Mouse (Mus musculus) hindbrain, embryonic 16.5 days (tissue): Measurements from ENCODE around the gene Gm10697. TPM values are rescaled to one million over a fixed set of nuclear protein-coding genes. Genes with fewer than 3 reads are reported as not detected.
"Not testable (repeated sequence)": the region's sequence is repeated elsewhere in the genome, so short reads cannot be mapped to it uniquely, and the experiment has no call there.

Experiments used
- ATAC-seq: fragments of 200-750 bp; cut with Nextera tagmentation; 2 replicates; pipeline ENCODE4 v1.8.0; 2017; ENCODE audit warnings: moderate TSS enrichment, moderate library complexity
- H3K27ac ChIP-seq: fragments of 300-500 bp; sonication (generic); 2 replicates; pipeline ENCODE4 v1.5.1; 2014; ENCODE audit warnings: low read depth, mild to moderate bottlenecking, control low read depth, low read length, moderate library complexity
- H3K27me3 ChIP-seq: fragments of 300-500 bp; sonication (generic); replicated peaks from 2 replicates; pipeline ENCODE4 v1.6.1; 2014; ENCODE audit warnings: low read length; ENCODE audit not compliant: control insufficient read depth, insufficient read depth
- H3K36me3 ChIP-seq: fragments of 300-500 bp; sonication (generic); 2 replicates; pipeline ENCODE4 v1.6.1; 2014; ENCODE audit warnings: mild to moderate bottlenecking, low read length, moderate library complexity, mixed read lengths; ENCODE audit not compliant: control insufficient read depth, insufficient read depth
- H3K4me1 ChIP-seq: fragments of 300-500 bp; sonication (generic); 2 replicates; pipeline ENCODE4 v1.6.1; 2014; ENCODE audit warnings: low read depth, low read length; ENCODE audit not compliant: control insufficient read depth, insufficient read depth
- H3K4me2 ChIP-seq: fragments of 300-500 bp; sonication (generic); 2 replicates; pipeline ENCODE4 v1.6.1; 2014; ENCODE audit warnings: mild to moderate bottlenecking, low read length, control low read depth, moderate library complexity
- H3K4me3 ChIP-seq: fragments of 300-500 bp; sonication (generic); 2 replicates; pipeline ENCODE4 v1.5.1; 2014; ENCODE audit warnings: mild to moderate bottlenecking, low read length, control low read depth, moderate library complexity
- H3K9ac ChIP-seq: fragments of 300-500 bp; sonication (generic); 2 replicates; pipeline ENCODE4 v1.6.1; 2014; ENCODE audit warnings: low read depth, mild to moderate bottlenecking, control low read depth, low read length, moderate library complexity
- H3K9me3 ChIP-seq: fragments of 300-500 bp; sonication (generic); 2 replicates; pipeline ENCODE4 v1.6.1; 2014; ENCODE audit warnings: mild to moderate bottlenecking, low read length, moderate library complexity; ENCODE audit not compliant: control insufficient read depth
- WGBS: fragments of 180-500 bp; shearing (Covaris S2); extraction: QIAGEN DNeasy Blood & Tissue Kit; methylation state at CpG from one replicate; pipeline ENCODE4 v1.1.7; 2014; 5-methylcytosine and 5-hydroxymethylcytosine counted together
- polyA plus RNA-seq: library from polyadenylated mRNA; unstranded; fragments of >200 nt; fragmentation: Nextera tagmentation; extraction: Ambion mirVana; gene quantifications from 2 replicates; pipeline ENCODE4 v1.2.1, GENCODE M21; 2015

Gene Gm10697
- not detected in 2 replicates for polyA plus RNA-seq

GRCm38 (mm10) chr3:94072544-94072943, at the start of gene Gm10697:
Gm10697 (minus strand) TSS chr3:94072644.
- H3K9ac ChIP-seq, H3K4me3 ChIP-seq, H3K27me3 ChIP-seq, H3K36me3 ChIP-seq, H3K27ac ChIP-seq, H3K9me3 ChIP-seq, H3K4me2 ChIP-seq, H3K4me1 ChIP-seq, ATAC-seq: not testable (repeated sequence)
- WGBS = 80% methylated on average over 1 of the region's 3 CpGs

- not testable (repeated sequence) for H3K36me3 ChIP-seq, H3K9me3 ChIP-seq, H3K27me3 ChIP-seq, H3K4me1 ChIP-seq, ATAC-seq, H3K27ac ChIP-seq, H3K4me3 ChIP-seq, H3K4me2 ChIP-seq, H3K9ac ChIP-seq
- 76% methylated on average over 1 of the region's 1 CpGs for WGBS
These were observed 42.6 kb upstream of the Gm10697 start for GRCm38 (mm10) chr3:94115071-94115470.

GRCm38 (mm10) chr3:94054785-94055184, 17.7 kb downstream of the Gm10697 start, which contains the start of gene Gm9125:
Gm9125 (minus strand) TSS chr3:94054885.
- H3K27ac ChIP-seq, H3K4me3 ChIP-seq, ATAC-seq, H3K36me3 ChIP-seq, H3K4me1 ChIP-seq, H3K4me2 ChIP-seq, H3K9me3 ChIP-seq, H3K9ac ChIP-seq, H3K27me3 ChIP-seq: not testable (repeated sequence)
- 88% methylated on average over 1 of the region's 3 CpGs for WGBS

- H3K9ac ChIP-seq, H3K9me3 ChIP-seq: not testable (repeated sequence)
These were observed 22.8 kb downstream of the Gm10697 start for GRCm38 (mm10) chr3:94049566-94050121.

GRCm38 (mm10) chr3:94038241-94038640, 34.2 kb downstream of the Gm10697 start:
- H3K9me3 ChIP-seq, ATAC-seq, H3K27ac ChIP-seq, H3K4me1 ChIP-seq, H3K9ac ChIP-seq, H3K4me2 ChIP-seq, H3K27me3 ChIP-seq, H3K4me3 ChIP-seq, H3K36me3 ChIP-seq: not testable (repeated sequence)
- WGBS = 56% methylated on average over 1 of the region's 1 CpGs

More at GRCm38 (mm10) chr3:94049566-94050121, 22.8 kb downstream of the Gm10697 start:
- H3K27me3 ChIP-seq, H3K4me1 ChIP-seq, H3K4me2 ChIP-seq, ATAC-seq, H3K27ac ChIP-seq, H3K36me3 ChIP-seq, H3K4me3 ChIP-seq: not testable (repeated sequence)
- WGBS = no CpG with 5 or more reads among the region's 5 CpGs

- not testable (repeated sequence) for H3K4me1 ChIP-seq, H3K9ac ChIP-seq, H3K27ac ChIP-seq, ATAC-seq, H3K4me3 ChIP-seq, H3K4me2 ChIP-seq, H3K36me3 ChIP-seq, H3K9me3 ChIP-seq, H3K27me3 ChIP-seq
- 93% methylated on average over 18 of the region's 18 CpGs for WGBS
These were observed 38.0 kb downstream of the Gm10697 start for GRCm38 (mm10) chr3:94034400-94034799.

Other genes with a start within 250 kb of the Gm10697 start
- gene Tdpoz3, start 246.6 kb downstream of the Gm10697 start, polyA plus RNA-seq = not detected in 2 replicates
- gene Gm9117, start 129.1 kb downstream of the Gm10697 start, polyA plus RNA-seq = not detected in 2 replicates
- gene Tdpoz5, start 111.3 kb downstream of the Gm10697 start, polyA plus RNA-seq = not detected in 2 replicates
- gene Gm9125, start 17.8 kb downstream of the Gm10697 start, polyA plus RNA-seq = not detected in 2 replicates
- not detected in 2 replicates for gene Gm10696, start 105.5 kb upstream of the Gm10697 start, polyA plus RNA-seq
- gene Gm5286, start 124.1 kb upstream of the Gm10697 start, polyA plus RNA-seq = 0.12 TPM in 1 of 2 replicates, not detected in the other
- not detected in 2 replicates for gene Gm4778, start 191.4 kb upstream of the Gm10697 start, polyA plus RNA-seq
- 63.7 and 72.1 TPM in 2 replicates for gene Them4, start 237.4 kb upstream of the Gm10697 start, polyA plus RNA-seq